Mouse (Mus musculus) heart, embryonic 14.5 days (tissue): ENCODE data around the gene Znhit6. TPM values are rescaled to one million over a fixed set of nuclear protein-coding genes. Genes with fewer than 3 reads are reported as not detected.

Source experiments
- ATAC-seq: fragments of 200-750 bp; cut with Nextera tagmentation; 2 replicates; pipeline ENCODE4 v1.8.0; 2017; ENCODE audit warnings: low read depth, moderate TSS enrichment; ENCODE audit not compliant: insufficient number of reproducible peaks, insufficient read depth, low FRiP score
- H3K27ac ChIP-seq, 2 experiments: fragments of 200-500 bp in 1 of 2; fragments of 300-500 bp in 1 of 2; sonication (generic) in 1 of 2; replicated peaks in 1 of 2; 2 replicates each; pipeline ENCODE4 v1.5.1; 2012 to 2014; ENCODE audit warnings: low read depth in 2 of 2, low read length in 2 of 2, control low read depth in 1 of 2, mild to moderate bottlenecking in 1 of 2, mixed read lengths in 1 of 2; ENCODE audit not compliant: control insufficient read depth in 1 of 2, insufficient read depth in 1 of 2
- H3K27me3 ChIP-seq: fragments of 300-500 bp; sonication (generic); 2 replicates; pipeline ENCODE4 v1.6.1; 2014; ENCODE audit warnings: mild to moderate bottlenecking, low read length, control low read depth; ENCODE audit not compliant: control insufficient read depth, insufficient read depth
- H3K36me3 ChIP-seq: fragments of 300-500 bp; sonication (generic); 2 replicates; pipeline ENCODE4 v1.6.1; 2014; ENCODE audit warnings: mild to moderate bottlenecking, control low read depth, low read length, mixed read lengths; ENCODE audit not compliant: control insufficient read depth, insufficient read depth
- H3K4me1 ChIP-seq, 2 experiments: fragments of 200-500 bp in 1 of 2; fragments of 300-500 bp in 1 of 2; sonication (generic) in 1 of 2; 2 replicates each; pipeline ENCODE4 v1.6.1; 2012 to 2014; ENCODE audit warnings: low read length in 2 of 2, control low read depth in 1 of 2, mixed read lengths in 1 of 2; ENCODE audit not compliant: control insufficient read depth in 2 of 2, insufficient read depth in 2 of 2
- H3K4me2 ChIP-seq: fragments of 300-500 bp; sonication (generic); 2 replicates; pipeline ENCODE4 v1.6.1; 2014; ENCODE audit warnings: mild to moderate bottlenecking, low read length
- H3K4me3 ChIP-seq, 2 experiments: fragments of 200-500 bp in 1 of 2; fragments of 300-500 bp in 1 of 2; sonication (generic) in 1 of 2; 2 replicates each; pipeline ENCODE4 v1.5.1; 2012 to 2014; ENCODE audit warnings: low read length in 2 of 2, mild to moderate bottlenecking in 2 of 2, control low read depth in 1 of 2, low read depth in 1 of 2, moderate library complexity in 1 of 2; ENCODE audit not compliant: control insufficient read depth in 1 of 2, insufficient read depth in 1 of 2
- H3K9ac ChIP-seq: fragments of 300-500 bp; sonication (generic); 2 replicates; pipeline ENCODE4 v1.6.1; 2014; ENCODE audit warnings: mild to moderate bottlenecking, low read length
- H3K9me3 ChIP-seq: fragments of 300-500 bp; sonication (generic); 2 replicates; pipeline ENCODE4 v1.6.1; 2016; ENCODE audit warnings: low read length, control low read depth; ENCODE audit not compliant: control insufficient read depth
- WGBS: fragments of 180-500 bp; shearing (Covaris S2); extraction: QIAGEN DNeasy Blood & Tissue Kit; methylation state at CpG from one replicate; pipeline ENCODE4 v1.1.7; 2014; 5-methylcytosine and 5-hydroxymethylcytosine counted together
- polyA plus RNA-seq: library from polyadenylated mRNA; unstranded; fragments of >200 nt; fragmentation: Nextera tagmentation; extraction: Ambion mirVana; gene quantifications from 2 replicates; pipeline ENCODE4 v1.2.1, GENCODE M21; 2014

Gene Znhit6
- polyA plus RNA-seq, 1 experiment from 2014 or later: 20.2 TPM

DNA sequence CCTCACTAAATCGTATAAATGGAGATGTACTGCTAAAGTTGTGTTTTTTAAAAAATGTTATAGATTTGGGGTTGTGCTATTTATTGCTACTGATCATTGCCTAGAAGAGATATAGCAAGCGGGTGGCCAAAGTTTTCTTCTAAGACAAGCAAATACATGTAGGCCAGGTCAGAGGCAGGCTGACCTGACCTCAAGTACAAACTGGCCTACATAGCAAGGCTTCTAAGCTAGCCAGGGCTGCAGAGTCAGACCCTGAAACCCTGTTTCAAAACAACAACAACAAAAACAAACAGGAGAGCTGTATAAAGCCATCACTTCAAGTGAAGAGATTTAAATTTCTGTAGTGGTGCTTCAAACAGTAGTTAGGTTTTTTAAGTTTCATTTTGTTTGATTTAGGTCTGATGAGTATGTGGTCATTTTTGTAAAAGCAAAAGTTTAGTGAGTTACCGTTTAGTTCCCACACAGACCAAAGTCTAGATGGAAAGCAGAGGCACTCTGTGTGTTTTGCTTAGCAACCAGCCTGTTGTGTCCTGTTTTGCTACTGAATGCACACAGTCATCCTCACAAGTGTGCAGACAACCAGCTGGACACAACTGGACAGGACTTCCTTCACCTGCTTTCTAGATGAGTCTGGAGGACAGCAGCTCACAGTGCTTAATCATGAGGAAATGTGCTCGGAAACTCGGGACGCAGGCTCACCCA, 16.0 kb downstream of the Znhit6 start:
- 88% methylated on average over 6 of the region's 6 CpGs for WGBS
- Histone ChIP-seq H3K4me2 (no peak overlapping the region), H3K4me3 (no peak overlapping the region), H3K36me3 (peaks cover 66% of the 10 kb centered on the region), H3K9me3 (no peaks in the 10 kb centered on the region), H3K27ac (no peak overlapping the region), H3K4me1 (no peaks in the 10 kb centered on the region), H3K27me3 (no peaks in the 10 kb centered on the region), H3K9ac (no peak overlapping the region)
- ATAC-seq: no peak

DNA sequence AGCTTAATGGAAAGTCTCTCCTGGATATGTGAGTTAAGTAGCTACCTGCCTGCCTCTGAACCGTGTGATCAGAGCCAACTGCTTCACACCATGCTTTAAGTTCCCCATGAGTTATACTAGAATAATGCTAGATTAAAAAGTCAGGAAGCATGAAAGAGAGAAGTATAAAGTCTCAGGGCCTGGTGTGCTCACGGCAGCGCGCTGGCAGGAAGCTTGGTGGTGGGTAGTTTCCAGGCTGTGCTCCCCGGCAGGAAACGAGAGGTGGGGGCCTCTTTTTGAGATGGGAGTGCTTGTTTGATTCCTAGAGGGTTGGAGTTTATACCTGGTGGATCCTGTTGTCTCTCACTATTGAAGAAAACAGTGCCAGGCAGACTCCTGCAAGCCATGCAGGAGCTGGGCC, 19.3 kb downstream of the Znhit6 start:
- Histone ChIP-seq H3K4me2 (no peak overlapping the region), H3K27me3 (no peaks in the 10 kb centered on the region), H3K27ac (no peak overlapping the region), H3K9ac (no peak overlapping the region), H3K36me3 (peaks cover 80% of the 10 kb centered on the region), H3K4me3 (no peak overlapping the region), H3K9me3 (no peaks in the 10 kb centered on the region), H3K4me1 (no peaks in the 10 kb centered on the region)
- no peak for ATAC-seq
- 88% methylated on average over 6 of the region's 6 CpGs for WGBS

DNA sequence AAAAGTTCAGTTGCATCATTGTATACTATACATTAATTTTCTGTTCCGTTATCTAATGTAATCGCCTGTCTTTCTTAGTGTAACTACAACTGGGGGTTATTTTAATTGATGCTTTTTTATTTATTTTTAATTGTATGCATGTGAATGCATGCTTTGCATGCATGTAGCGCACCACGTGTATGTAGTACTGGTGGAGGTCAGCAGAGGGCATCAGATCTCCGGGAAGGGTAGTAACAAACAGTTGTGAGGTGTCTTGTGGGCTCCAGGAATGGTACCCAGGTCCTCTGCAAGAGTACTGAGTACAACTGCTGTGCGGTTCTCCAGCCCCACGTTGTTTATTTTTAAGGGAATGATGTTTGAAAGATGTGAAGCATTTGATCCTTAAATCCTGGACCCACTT, 23.1 kb downstream of the Znhit6 start:
- Histone ChIP-seq H3K9ac (no peak overlapping the region), H3K27me3 (no peaks in the 10 kb centered on the region), H3K36me3 (peaks cover 80% of the 10 kb centered on the region), H3K9me3 (no peaks in the 10 kb centered on the region), H3K4me2 (no peak overlapping the region), H3K4me3 (no peak overlapping the region), H3K27ac (no peak overlapping the region), H3K4me1 (0 out of 4 replicates have a peak, but pooled peaks cover 0 to 4% of the 10 kb centered on the region in 2 experiments)
- 96% methylated on average over 7 of the region's 7 CpGs for WGBS
- no peak for ATAC-seq

DNA sequence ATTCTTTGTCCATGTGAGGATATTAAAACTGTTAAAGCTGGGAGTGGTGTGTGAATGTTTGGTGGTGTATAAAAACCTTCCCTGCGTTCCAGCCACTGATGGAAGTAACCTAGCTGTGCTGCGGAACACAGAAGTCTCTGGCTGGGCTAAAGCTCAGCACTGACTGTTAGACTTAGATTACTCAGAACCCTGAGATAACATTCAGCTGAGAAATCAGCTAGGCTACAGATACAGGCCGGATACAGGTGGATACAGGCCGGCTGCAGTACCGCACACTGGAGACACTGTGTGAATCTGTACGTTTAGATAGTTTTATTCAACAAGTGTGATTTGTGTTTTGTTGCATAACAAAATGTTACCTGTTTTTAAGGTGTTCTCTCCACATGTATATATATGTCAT, 24.8 kb downstream of the Znhit6 start:
- WGBS: 73% methylated on average over 6 of the region's 6 CpGs
- Histone ChIP-seq H3K36me3 (peaks cover 82% of the 10 kb centered on the region), H3K9me3 (no peaks in the 10 kb centered on the region), H3K4me3 (no peak overlapping the region), H3K4me1 (0 out of 4 replicates have a peak, but pooled peaks cover 0 to 4% of the 10 kb centered on the region in 2 experiments), H3K9ac (no peak overlapping the region), H3K27ac (no peak overlapping the region), H3K4me2 (no peak overlapping the region), H3K27me3 (no peaks in the 10 kb centered on the region)
- no peak for ATAC-seq

DNA sequence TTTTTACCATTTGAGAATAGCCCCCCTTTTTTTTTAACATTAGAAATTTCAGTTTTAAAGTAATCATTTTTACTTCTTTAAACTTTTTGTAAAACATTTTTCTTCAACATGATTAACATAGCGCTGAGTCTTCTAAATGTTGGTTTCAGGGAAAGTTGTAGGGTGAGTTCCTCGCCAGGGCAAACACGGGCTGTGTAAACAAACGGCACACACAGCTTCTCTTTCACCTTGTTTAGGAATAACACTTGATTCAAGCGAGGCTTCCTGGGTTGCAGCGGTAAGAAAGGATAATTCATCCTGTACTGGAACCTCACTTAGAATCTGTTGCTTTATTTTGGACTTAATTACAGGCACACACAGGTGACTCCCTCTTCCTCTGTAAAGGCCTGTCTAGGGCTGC, 25.3 kb downstream of the Znhit6 start:
- H3K27ac ChIP-seq: no peak overlapping the region
- 79% methylated on average over 6 of the region's 6 CpGs for WGBS
- no peaks in the 10 kb centered on the region for H3K9me3 ChIP-seq
- peaks cover 79% of the 10 kb centered on the region for H3K36me3 ChIP-seq
- H3K4me3 ChIP-seq: no peak overlapping the region
- H3K4me1 ChIP-seq: 0 out of 4 replicates have a peak, but pooled peaks cover 0 to 4% of the 10 kb centered on the region in 2 experiments
- no peak overlapping the region for H3K4me2 ChIP-seq
- no peak for ATAC-seq
- H3K9ac ChIP-seq: no peak overlapping the region
- H3K27me3 ChIP-seq: no peaks in the 10 kb centered on the region

DNA sequence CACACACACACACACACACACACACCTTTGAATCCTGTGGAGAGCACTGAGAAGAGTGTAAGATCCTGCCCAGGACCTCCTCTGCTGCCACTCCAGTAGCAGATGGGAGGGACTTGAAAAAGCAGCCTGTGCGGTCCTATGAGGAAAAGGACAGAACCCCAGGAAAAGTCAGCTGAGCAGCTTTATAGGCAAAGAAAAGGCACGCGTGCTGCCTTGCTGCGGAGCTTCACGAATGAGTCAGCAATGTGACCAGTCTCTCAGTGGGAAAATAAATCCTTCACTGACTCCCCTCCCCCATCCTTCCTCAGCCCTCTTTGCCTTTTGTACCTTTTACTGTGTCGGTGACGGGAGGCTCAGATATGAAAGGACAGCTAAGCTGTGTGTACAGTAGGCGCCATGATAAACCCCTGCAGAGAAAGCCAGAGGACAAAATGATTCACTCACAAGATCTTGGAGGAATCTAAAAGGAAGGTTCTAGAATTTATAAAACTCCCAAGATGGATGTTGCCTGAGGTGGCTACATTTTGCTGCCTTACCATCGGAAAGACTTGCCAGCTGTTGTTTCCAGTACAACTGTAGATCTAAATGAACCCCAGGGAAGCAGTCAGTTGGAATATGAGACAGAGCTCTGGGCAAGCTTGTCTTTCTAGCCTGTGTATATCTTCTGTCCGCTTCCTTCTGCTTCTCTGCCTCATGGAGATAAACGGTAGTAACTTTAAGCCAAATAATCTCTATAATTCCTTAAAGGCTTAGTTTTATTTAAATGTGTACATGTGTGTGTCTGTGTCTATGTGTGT, 26.6 kb downstream of the Znhit6 start:
- H3K9ac ChIP-seq: 0 out of 2 replicates have a peak overlapping the region, but pooled peaks have one; percentile 17
- no peaks in the 10 kb centered on the region for H3K9me3 ChIP-seq
- no peak overlapping the region for H3K4me2 ChIP-seq
- H3K4me1 ChIP-seq: 0 out of 4 replicates have a peak, but pooled peaks cover 0 to 4% of the 10 kb centered on the region in 2 experiments
- no peak for ATAC-seq
- H3K36me3 ChIP-seq: peaks cover 84% of the 10 kb centered on the region
- no peaks in the 10 kb centered on the region for H3K27me3 ChIP-seq
- no peak overlapping the region for H3K4me3 ChIP-seq
- H3K27ac ChIP-seq: 0 out of 4 replicates have a peak overlapping the region, but pooled peaks of 1 of the 2 experiments have one; percentile 24
- 59% methylated on average over 11 of the region's 11 CpGs for WGBS

DNA sequence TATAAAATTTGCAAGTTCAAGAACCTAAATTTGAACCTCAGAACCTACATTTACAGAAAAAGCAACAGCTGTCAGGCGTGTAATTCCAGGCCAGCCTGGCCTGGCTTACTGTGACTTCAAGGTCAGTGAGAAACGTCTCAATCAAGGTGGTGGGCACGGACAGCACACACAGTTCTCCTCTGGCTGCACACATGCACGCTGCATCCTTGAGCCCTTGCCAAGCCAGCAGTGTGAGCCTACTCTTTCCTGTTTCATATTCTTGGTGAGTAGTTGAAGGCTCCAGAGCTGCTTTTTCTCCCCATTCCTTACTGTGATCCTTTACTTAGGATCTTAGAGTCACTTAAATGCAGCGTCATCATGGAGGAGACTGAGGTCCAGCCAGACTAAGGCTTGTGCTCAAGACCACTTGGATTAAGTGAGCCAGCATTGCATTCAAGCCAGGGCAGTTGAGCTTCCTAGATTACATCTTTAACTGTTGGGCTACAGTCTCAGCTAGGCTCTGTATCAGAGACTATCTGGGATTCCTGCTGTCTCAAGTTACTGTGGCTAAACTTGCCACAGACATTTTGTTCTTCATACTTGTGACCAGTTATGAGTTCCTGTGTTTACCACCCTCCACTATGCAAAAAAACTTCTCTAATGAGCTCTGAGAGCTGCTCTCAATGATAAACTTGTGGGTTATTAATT, 29.6 kb downstream of the Znhit6 start:
- H3K4me3 ChIP-seq: no peak overlapping the region
- 0 out of 4 replicates have a peak, but pooled peaks cover 0 to 4% of the 10 kb centered on the region in 2 experiments for H3K4me1 ChIP-seq
- H3K27ac ChIP-seq: no peak overlapping the region
- no peak overlapping the region for H3K4me2 ChIP-seq
- no peak for ATAC-seq
- no peaks in the 10 kb centered on the region for H3K27me3 ChIP-seq
- H3K9me3 ChIP-seq: no peaks in the 10 kb centered on the region
- no peak overlapping the region for H3K9ac ChIP-seq
- H3K36me3 ChIP-seq: peaks cover 57% of the 10 kb centered on the region
- WGBS: 79% methylated on average over 5 of the region's 5 CpGs
